Mouse (Mus musculus): ENCODE measurements around the gene Zfp770. TPM values are rescaled to one million over a fixed set of nuclear protein-coding genes. Genes with fewer than 3 reads are reported as not detected.
"Not testable (repeated sequence)": the region's sequence is repeated elsewhere in the genome, so short reads cannot be mapped to it uniquely, and the experiment has no call there.

Zfp770 gene
- total and polyA plus RNA-seq, 2 experiments, result 0.55 to 3.9 TPM

DNA sequence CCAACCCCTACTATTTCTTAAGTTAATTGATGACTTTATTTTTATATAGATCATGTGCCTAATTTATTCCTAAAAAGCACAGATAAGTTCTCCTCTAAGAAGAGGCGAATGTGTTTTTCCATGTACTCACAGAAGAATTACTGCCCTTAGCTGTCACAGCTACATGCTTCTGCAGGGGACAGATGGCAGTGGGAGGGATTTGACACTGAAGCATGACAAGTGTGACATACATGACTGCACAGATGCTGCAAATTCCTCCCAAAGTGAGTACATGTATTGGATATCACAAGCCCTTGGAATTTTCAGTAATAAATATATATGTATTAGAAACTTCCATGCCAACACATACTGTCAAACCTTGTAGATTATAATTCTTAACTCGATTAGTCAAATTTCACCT, 27.4 kb upstream of the Zfp770 start:
- H3K9ac ChIP-seq (ENCODE audit: low read depth, low read length), result no peak overlapping the region
- H3K27ac ChIP-seq (replicated peaks; ENCODE audit: insufficient read depth, low read depth, low read length), result no peak overlapping the region
- no peak overlapping the region for H3K4me3 ChIP-seq (ENCODE audit: insufficient read depth, low read depth, low read length)
- no peaks in the 10 kb centered on the region for H3K27me3 ChIP-seq (ENCODE audit: control insufficient read depth, insufficient read depth, low read length)
- DNase-seq (ENCODE audit: extremely low read depth, low read depth, low spot score), result no peak
- H3K79me2 ChIP-seq (ENCODE audit: control insufficient read depth, insufficient read depth, low read length), result no peaks in the 10 kb centered on the region
- no peaks in the 10 kb centered on the region for H3K4me1 ChIP-seq (ENCODE audit: control insufficient read depth, insufficient read depth, low read length)
- H3K36me3 ChIP-seq (ENCODE audit: control insufficient read depth, insufficient read depth, low read length), result no peaks in the 10 kb centered on the region
- TF ChIP-seq CTCF (IDR thresholded peaks at IDR 0.05; ENCODE audit: low read depth, low read length), result no peak
- 70% methylated on average over 2 of the region's 2 CpGs for WGBS

DNA sequence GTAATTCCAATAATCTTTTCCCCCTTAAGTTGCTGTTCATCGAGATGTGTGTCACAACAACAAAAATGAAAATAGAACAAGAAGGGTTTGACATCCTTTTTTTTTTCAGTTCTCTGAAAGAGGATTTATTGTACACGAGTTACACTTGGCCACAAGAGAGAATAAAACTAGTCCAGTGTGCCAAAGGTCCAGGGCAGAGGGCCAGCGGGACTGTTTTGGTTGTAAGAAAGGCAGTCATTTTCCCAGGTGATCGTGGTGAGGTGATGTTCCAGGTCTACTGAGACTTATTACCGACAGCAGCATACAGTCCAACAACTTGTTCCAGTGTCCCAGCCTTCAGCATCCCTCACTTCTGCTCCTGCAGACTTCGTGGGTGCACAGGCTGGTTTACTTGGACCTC, 3.8 kb upstream of the Zfp770 start:
- H3K36me3 ChIP-seq (ENCODE audit: control insufficient read depth, insufficient read depth, low read length), result no peaks in the 10 kb centered on the region
- DNase-seq (ENCODE audit: extremely low read depth, low read depth, low spot score), result no peak
- H3K4me3 ChIP-seq (ENCODE audit: insufficient read depth, low read depth, low read length), result no peak overlapping the region
- no peak overlapping the region for H3K27ac ChIP-seq (replicated peaks; ENCODE audit: insufficient read depth, low read depth, low read length)
- H3K79me2 ChIP-seq (ENCODE audit: control insufficient read depth, insufficient read depth, low read length), result no peaks in the 10 kb centered on the region; the same call in 1 of the 2 replicates
- WGBS, result 56% methylated on average over 6 of the region's 6 CpGs
- TF ChIP-seq CTCF (IDR thresholded peaks at IDR 0.05; ENCODE audit: low read depth, low read length) (no peak), POLR2A (IDR thresholded peaks at IDR 0.05; ENCODE audit: extremely low read depth, insufficient read depth, low read length) (no peak)
- no peaks in the 10 kb centered on the region for H3K4me1 ChIP-seq (ENCODE audit: control insufficient read depth, insufficient read depth, low read length)
- no peaks in the 10 kb centered on the region for H3K27me3 ChIP-seq (ENCODE audit: control insufficient read depth, insufficient read depth, low read length)
- H3K9ac ChIP-seq (ENCODE audit: low read depth, low read length), result no peak overlapping the region

DNA sequence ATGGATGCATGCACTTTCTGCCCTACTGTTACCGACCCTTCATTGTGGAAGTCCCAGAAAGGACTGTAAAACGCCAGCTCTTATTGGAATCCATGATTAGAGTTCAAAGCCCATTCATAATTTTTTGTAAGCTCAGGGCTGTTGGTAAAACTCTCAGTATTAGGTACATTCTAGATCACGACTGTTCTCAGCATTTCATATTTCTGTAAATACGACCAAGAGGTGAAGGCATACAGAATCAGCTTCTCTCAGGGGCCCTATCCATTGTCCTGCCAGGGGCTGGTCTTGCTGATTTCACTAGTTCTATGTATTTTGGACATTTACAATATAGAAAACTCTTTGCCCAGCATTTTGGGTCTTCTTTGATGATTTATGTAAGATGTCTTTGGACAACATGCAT, 305 bp upstream of the Zfp770 start:
- H3K4me3 ChIP-seq (ENCODE audit: insufficient read depth, low read depth, low read length), result peak overlapping the region; percentile 76
- H3K27me3 ChIP-seq (ENCODE audit: control insufficient read depth, insufficient read depth, low read length), result no peaks in the 10 kb centered on the region
- H3K36me3 ChIP-seq (ENCODE audit: control insufficient read depth, insufficient read depth, low read length), result peaks cover 7% of the 10 kb centered on the region
- TF ChIP-seq CTCF (IDR thresholded peaks at IDR 0.05; ENCODE audit: low read depth, low read length) (no peak), POLR2A (IDR thresholded peaks at IDR 0.05; ENCODE audit: extremely low read depth, insufficient read depth, low read length) (no peak)
- WGBS, result 38% methylated on average over 4 of the region's 4 CpGs
- 0 out of 2 replicates have a peak, but pooled peaks cover 2% of the 10 kb centered on the region for H3K4me1 ChIP-seq (ENCODE audit: control insufficient read depth, insufficient read depth, low read length)
- no peak for DNase-seq (ENCODE audit: extremely low read depth, low read depth, low spot score)
- H3K79me2 ChIP-seq (ENCODE audit: control insufficient read depth, insufficient read depth, low read length), result peaks cover 3% of the 10 kb centered on the region; the same call in 1 of the 2 replicates
- no peak overlapping the region for H3K27ac ChIP-seq (replicated peaks; ENCODE audit: insufficient read depth, low read depth, low read length)
- no peak overlapping the region for H3K9ac ChIP-seq (ENCODE audit: low read depth, low read length)

DNA sequence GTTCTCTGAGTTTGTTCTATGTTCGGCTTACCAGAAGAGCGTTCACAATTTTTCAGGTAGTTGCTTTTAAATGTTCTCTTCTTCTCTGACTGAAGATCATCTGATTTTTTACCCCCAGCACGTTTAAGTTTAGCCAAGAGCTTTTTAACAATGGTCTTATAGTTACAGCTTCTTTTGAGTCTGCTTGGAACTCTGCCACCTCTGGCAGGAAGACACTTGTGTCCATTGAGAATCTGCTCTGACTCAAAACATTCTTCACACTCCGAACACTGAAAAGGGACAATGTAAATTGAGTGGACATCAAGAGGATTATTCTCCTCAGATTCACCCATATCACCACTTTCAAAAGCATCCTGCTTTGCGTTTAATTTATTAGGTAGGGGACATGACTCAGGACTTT, 4.8 kb downstream of the Zfp770 start:
- WGBS, result 86% methylated on average over 5 of the region's 5 CpGs
- Histone ChIP-seq H3K27me3 (ENCODE audit: control insufficient read depth, insufficient read depth, low read length) (no peaks in the 10 kb centered on the region), H3K4me3 (ENCODE audit: insufficient read depth, low read depth, low read length) (no peak overlapping the region), H3K27ac (replicated peaks; ENCODE audit: insufficient read depth, low read depth, low read length) (no peak overlapping the region), H3K79me2 (ENCODE audit: control insufficient read depth, insufficient read depth, low read length) (peaks cover 3% of the 10 kb centered on the region; the same call in 1 of the 2 replicates), H3K4me1 (ENCODE audit: control insufficient read depth, insufficient read depth, low read length) (0 out of 2 replicates have a peak, but pooled peaks cover 2% of the 10 kb centered on the region), H3K9ac (ENCODE audit: low read depth, low read length) (no peak overlapping the region), H3K36me3 (ENCODE audit: control insufficient read depth, insufficient read depth, low read length) (peaks cover 22% of the 10 kb centered on the region)
- no peak for DNase-seq (ENCODE audit: extremely low read depth, low read depth, low spot score)
- TF ChIP-seq CTCF (IDR thresholded peaks at IDR 0.05; ENCODE audit: low read depth, low read length) (no peak), POLR2A (IDR thresholded peaks at IDR 0.05; ENCODE audit: extremely low read depth, insufficient read depth, low read length) (no peak)

DNA sequence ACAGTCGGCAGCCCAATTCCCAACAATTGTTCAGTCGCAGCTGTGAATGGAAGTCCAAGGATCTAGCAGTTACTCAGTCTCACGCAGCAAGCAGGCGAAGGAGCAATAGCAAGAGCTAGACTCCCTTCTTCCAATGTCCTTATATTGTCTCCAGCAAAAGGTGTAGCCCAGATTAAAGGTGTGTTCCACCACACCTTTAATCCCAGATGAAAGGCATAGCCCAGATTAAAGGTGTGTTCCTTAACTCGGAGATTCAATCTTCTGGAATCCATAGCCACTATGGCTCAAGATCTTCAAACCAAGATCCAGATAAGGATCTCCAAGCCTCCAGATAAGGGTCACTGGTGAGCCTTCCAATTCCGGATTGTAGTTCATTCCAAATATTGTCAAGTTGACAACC, 14.3 kb downstream of the Zfp770 start, which contains the start of gene Aqr:
TSS of gene Aqr (minus strand) at position 101 of the 400 bp plus-strand sequence.
- not testable (repeated sequence) for H3K9ac ChIP-seq (ENCODE audit: low read depth, low read length); H3K27ac ChIP-seq (replicated peaks; ENCODE audit: insufficient read depth, low read depth, low read length); H3K4me1 ChIP-seq (ENCODE audit: control insufficient read depth, insufficient read depth, low read length); DNase-seq (ENCODE audit: extremely low read depth, low read depth, low spot score); H3K36me3 ChIP-seq (ENCODE audit: control insufficient read depth, insufficient read depth, low read length); H3K4me3 ChIP-seq (ENCODE audit: insufficient read depth, low read depth, low read length); H3K79me2 ChIP-seq (ENCODE audit: control insufficient read depth, insufficient read depth, low read length); H3K27me3 ChIP-seq (ENCODE audit: control insufficient read depth, insufficient read depth, low read length)
- WGBS, result 53% methylated on average over 1 of the region's 6 CpGs

DNA sequence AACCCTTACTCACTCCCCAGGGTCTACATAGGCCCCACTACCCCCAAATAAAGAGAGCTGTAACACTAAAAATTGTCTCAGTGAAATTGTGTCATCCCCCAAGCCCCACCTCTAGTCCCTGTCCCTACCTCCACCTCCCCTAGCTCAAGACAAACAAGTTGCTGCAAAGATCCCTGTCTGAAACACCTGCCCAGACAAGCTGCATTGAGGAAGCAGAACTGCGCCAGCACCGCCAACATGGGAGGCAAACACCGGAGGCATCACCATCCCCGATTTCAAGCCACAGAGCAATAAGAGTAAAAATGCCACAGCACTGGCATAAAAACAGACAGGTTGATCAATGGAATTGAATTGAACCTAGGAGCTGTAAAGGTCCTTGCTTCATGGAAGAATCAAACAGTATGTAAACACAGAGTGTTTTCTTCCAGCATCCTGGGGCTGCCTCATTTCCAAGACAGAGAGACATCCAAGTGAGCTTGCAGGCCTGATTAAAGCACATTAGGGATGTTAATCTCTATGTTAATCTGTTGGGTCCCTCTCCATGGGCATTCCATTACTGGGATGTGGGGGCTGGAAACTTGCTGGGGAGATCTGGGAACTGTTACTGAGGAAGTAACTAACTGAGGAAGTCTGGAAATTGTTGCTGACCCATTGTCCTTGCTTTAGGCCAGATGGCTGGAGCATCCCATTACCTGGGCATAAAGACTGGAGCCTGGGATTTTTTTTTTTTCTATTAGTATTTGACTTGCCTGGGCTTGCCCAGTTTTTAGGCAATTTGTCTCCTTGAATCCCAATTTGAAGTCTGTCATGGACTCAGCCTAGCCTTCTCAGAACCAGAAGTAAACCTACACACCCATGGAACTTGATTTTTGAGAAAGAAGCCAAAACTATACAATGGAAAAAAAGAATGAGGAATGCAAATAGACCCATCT, 23.2 kb downstream of the Zfp770 start:
- no peaks in the 10 kb centered on the region for H3K36me3 ChIP-seq (ENCODE audit: control insufficient read depth, insufficient read depth, low read length)
- no peak overlapping the region for H3K27ac ChIP-seq (replicated peaks; ENCODE audit: insufficient read depth, low read depth, low read length)
- TF ChIP-seq CTCF (IDR thresholded peaks at IDR 0.05; ENCODE audit: low read depth, low read length) (no peak), POLR2A (IDR thresholded peaks at IDR 0.05; ENCODE audit: extremely low read depth, insufficient read depth, low read length) (no peak)
- DNase-seq (ENCODE audit: extremely low read depth, low read depth, low spot score), result no peak
- WGBS, result 65% methylated on average over 4 of the region's 4 CpGs
- H3K9ac ChIP-seq (ENCODE audit: low read depth, low read length), result no peak overlapping the region
- H3K4me1 ChIP-seq (ENCODE audit: control insufficient read depth, insufficient read depth, low read length), result peaks cover 5% of the 10 kb centered on the region; the same call in 1 of the 2 replicates
- H3K27me3 ChIP-seq (ENCODE audit: control insufficient read depth, insufficient read depth, low read length), result no peaks in the 10 kb centered on the region
- H3K79me2 ChIP-seq (ENCODE audit: control insufficient read depth, insufficient read depth, low read length), result peaks cover 7% of the 10 kb centered on the region; the same call in 1 of the 2 replicates
- H3K4me3 ChIP-seq (ENCODE audit: insufficient read depth, low read depth, low read length), result no peak overlapping the region

Data from liver, adult 2 months (tissue).